Mouse (Mus musculus): ENCODE measurements around the gene Mylk4. TPM values are rescaled to one million over a fixed set of nuclear protein-coding genes. Genes with fewer than 3 reads are reported as not detected.

The Mylk4 gene
- polyA plus RNA-seq, 1 experiment from 2014 or later: not detected

- Histone ChIP-seq H3K36me3 (replicated peaks) (peaks cover 84% of the 10 kb centered on the region), H3K4me3 (no peak overlapping the region)
These were observed 35.5 kb upstream of the Mylk4 start for GRCm38 (mm10) chr13:32819241-32819640.

GRCm38 (mm10) chr13:32807624-32808023, 23.9 kb upstream of the Mylk4 start:
- no peak for DNase-seq (ENCODE audit: extremely low spot score, low spot score)
- Histone ChIP-seq H3K4me1 (peaks cover 27% of the 10 kb centered on the region), H3K4me3 (no peak overlapping the region), H3K36me3 (replicated peaks) (peaks cover 46% of the 10 kb centered on the region), H3K27me3 (ENCODE audit: poor library complexity, severe bottlenecking) (no peaks in the 10 kb centered on the region), H3K27ac (no peak overlapping the region), H3K9me3 (no peaks in the 10 kb centered on the region)
- WGBS: 72% methylated on average over 3 of the region's 3 CpGs

More at GRCm38 (mm10) chr13:32819241-32819640, 35.5 kb upstream of the Mylk4 start:
- 94% methylated on average over 3 of the region's 3 CpGs for WGBS
- no peak for DNase-seq (ENCODE audit: extremely low spot score, low spot score)
- Histone ChIP-seq H3K4me1 (no peaks in the 10 kb centered on the region), H3K27ac (no peak overlapping the region), H3K9me3 (no peaks in the 10 kb centered on the region), H3K27me3 (ENCODE audit: poor library complexity, severe bottlenecking) (no peaks in the 10 kb centered on the region)

GRCm38 (mm10) chr13:32806820-32807219, 23.1 kb upstream of the Mylk4 start:
- Histone ChIP-seq H3K4me1 (peaks cover 34% of the 10 kb centered on the region), H3K4me3 (no peak overlapping the region), H3K9me3 (no peaks in the 10 kb centered on the region), H3K27me3 (ENCODE audit: poor library complexity, severe bottlenecking) (no peaks in the 10 kb centered on the region), H3K27ac (no peak overlapping the region), H3K36me3 (replicated peaks) (peaks cover 44% of the 10 kb centered on the region)
- 91% methylated on average over 7 of the region's 7 CpGs for WGBS
- DNase-seq (ENCODE audit: extremely low spot score, low spot score): no peak

DNA sequence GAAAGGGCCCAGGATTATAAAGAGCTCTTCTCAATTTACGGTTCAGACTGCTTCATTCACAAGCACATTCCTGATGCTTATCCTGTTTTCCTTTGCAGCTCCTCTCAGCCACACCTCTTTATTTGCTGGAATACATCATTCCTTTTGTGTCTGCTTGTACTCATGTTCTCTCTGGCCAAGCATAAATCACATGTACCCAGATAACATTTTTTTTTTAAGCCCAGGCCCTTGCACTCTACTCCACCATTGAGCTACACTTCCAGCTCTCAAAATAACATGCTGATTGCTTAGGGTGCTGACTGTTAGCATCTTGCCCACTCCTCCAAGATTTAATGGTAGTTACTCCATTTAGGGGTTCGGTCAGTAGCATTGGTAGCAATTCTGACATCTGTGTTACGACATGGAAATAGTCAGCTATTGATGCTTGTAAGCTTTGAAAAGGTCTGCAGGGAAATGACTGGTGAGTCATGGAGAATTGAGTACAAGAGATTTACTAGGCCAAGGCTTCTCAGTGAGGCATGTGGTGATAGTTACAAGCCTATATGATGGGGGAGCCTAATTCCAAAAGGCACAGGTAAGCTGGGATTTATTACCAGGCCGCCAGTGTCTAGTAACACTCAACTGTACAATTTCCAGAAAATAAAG, 20.1 kb upstream of the Mylk4 start:
- Histone ChIP-seq H3K27ac (no peak overlapping the region), H3K4me3 (peak overlapping the region; percentile 73), H3K27me3 (ENCODE audit: poor library complexity, severe bottlenecking) (no peaks in the 10 kb centered on the region), H3K4me1 (peaks cover 40% of the 10 kb centered on the region), H3K36me3 (replicated peaks) (peaks cover 32% of the 10 kb centered on the region), H3K9me3 (no peaks in the 10 kb centered on the region)
- WGBS: 81% methylated on average over 4 of the region's 4 CpGs
- no peak for DNase-seq (ENCODE audit: extremely low spot score, low spot score)

DNA sequence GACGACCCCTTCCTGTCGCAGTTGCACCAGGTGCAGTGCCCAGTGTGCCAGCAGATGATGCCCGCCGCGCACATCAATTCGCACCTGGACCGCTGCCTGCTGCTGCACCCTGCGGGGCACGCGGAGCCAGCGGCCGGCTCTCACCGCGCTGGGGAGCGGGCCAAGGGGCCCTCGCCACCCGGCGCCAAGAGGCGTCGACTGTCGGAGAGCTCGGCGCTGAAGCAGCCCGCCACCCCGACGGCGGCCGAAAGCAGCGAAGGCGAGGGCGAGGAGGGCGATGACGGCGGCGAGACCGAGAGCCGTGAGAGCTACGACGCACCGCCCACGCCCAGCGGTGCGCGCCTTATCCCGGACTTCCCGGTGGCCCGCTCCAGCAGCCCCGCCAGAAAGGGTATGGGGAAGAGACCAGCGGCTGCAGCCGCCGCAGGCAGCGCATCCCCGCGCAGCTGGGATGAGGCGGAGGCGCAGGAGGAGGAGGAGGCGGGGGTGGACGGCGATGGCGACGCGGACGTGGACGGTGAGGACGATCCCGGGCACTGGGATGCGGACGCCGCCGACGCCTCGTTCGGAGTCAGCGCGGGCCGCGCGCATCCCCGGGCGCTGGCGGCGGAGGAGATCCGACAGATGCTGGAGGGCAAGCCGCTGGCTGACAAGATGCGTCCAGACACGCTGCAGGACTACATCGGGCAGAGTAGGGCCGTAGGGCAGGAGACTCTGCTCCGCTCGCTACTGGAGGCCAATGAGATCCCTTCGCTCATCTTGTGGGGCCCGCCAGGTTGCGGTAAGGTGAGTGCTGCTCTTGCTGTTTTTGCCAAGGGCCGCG, 18.7 kb upstream of the Mylk4 start, which contains the start of gene D930007J09Rik:
TSS of gene D930007J09Rik (minus strand) at position 591 of the 823 bp plus-strand sequence.
- peak within 1 kb of the TSS; percentile 73 for H3K4me3 ChIP-seq
- peak; percentile 51 for DNase-seq (ENCODE audit: extremely low spot score, low spot score)
- H3K4me1 ChIP-seq: peaks cover 36% of the 10 kb centered on the region
- H3K36me3 ChIP-seq (replicated peaks): peaks cover 19% of the 10 kb centered on the region
- WGBS: under 1% methylated on average over 91 of the region's 95 CpGs
- H3K27ac ChIP-seq: peak within 1 kb of the TSS; percentile 91
- no peaks in the 10 kb centered on the region for H3K9me3 ChIP-seq
- no peaks in the 10 kb centered on the region for H3K27me3 ChIP-seq (ENCODE audit: poor library complexity, severe bottlenecking)

GRCm38 (mm10) chr13:32801693-32802221, 18.0 kb upstream of the Mylk4 start, which contains the start of gene Wrnip1:
Gene Wrnip1 (plus strand): TSS chr13:32802038.
- Histone ChIP-seq H3K27ac (peak within 1 kb of the TSS; percentile 91), H3K27me3 (ENCODE audit: poor library complexity, severe bottlenecking) (no peaks in the 10 kb centered on the region), H3K4me1 (peaks cover 36% of the 10 kb centered on the region), H3K4me3 (peak within 1 kb of the TSS; percentile 73), H3K9me3 (no peaks in the 10 kb centered on the region), H3K36me3 (replicated peaks) (peaks cover 11% of the 10 kb centered on the region)
- under 1% methylated on average over 51 of the region's 51 CpGs for WGBS
- DNase-seq (ENCODE audit: extremely low spot score, low spot score): peak; percentile 98

DNA sequence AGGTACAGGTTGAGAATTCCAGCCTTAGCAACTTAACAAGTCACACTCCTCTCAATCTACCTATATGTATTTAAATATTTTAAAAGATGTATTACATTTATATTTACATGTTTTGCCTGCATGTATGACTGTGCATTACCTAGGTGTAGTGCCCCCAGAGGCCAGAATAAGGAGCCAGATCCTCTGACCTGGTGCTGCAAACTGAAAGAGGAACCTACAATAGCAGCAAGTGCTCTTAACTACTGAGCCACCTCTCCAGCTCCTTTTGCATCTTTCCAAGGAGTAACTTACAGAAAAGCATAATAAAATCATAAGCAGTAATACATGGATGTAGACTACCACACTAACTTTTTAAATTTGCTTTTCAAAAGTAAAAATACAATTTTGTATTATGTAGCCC, 17.1 kb upstream of the Mylk4 start:
- no peak for DNase-seq (ENCODE audit: extremely low spot score, low spot score)
- Histone ChIP-seq H3K9me3 (no peaks in the 10 kb centered on the region), H3K27ac (no peak overlapping the region), H3K4me3 (peak overlapping the region; percentile 73), H3K27me3 (ENCODE audit: poor library complexity, severe bottlenecking) (no peaks in the 10 kb centered on the region), H3K36me3 (replicated peaks) (peaks cover 2% of the 10 kb centered on the region), H3K4me1 (peaks cover 36% of the 10 kb centered on the region)

DNA sequence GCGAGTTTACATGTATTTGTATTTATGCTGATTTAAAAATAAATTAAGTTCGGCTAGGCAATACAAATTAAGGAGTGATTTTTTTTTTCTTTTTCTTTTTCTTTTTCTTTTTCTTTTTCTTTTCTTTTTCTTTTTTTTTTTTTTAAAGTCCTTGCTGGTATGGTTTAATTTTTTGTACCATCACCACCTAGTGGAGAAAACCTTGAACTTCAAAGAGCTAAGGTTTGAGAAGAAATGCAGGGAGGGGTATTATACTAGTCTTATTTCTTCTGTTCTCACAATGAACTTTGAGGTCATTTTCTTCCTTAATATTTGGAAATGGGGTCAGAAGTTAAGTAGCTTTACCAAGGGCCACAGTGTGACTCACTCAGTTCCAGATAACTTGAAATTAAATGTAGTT, 15.4 kb upstream of the Mylk4 start:
- no peak for DNase-seq (ENCODE audit: extremely low spot score, low spot score)
- Histone ChIP-seq H3K4me3 (no peak overlapping the region), H3K27me3 (ENCODE audit: poor library complexity, severe bottlenecking) (no peaks in the 10 kb centered on the region), H3K4me1 (peaks cover 28% of the 10 kb centered on the region), H3K36me3 (replicated peaks) (no peaks in the 10 kb centered on the region; the same call in 1 of the 2 replicates), H3K9me3 (no peaks in the 10 kb centered on the region), H3K27ac (no peak overlapping the region)
- 84% methylated on average over 2 of the region's 2 CpGs for WGBS

- Histone ChIP-seq H3K27me3 (ENCODE audit: poor library complexity, severe bottlenecking) (no peaks in the 10 kb centered on the region), H3K9me3 (no peaks in the 10 kb centered on the region), H3K27ac (no peak overlapping the region), H3K36me3 (replicated peaks) (no peaks in the 10 kb centered on the region), H3K4me1 (peaks cover 8% of the 10 kb centered on the region), H3K4me3 (no peak overlapping the region)
- 93% methylated on average over 1 of the region's 1 CpGs for WGBS
- DNase-seq (ENCODE audit: extremely low spot score, low spot score): no peak
These were observed 13.3 kb upstream of the Mylk4 start for GRCm38 (mm10) chr13:32797085-32797484.

GRCm38 (mm10) chr13:32795166-32795565, 11.4 kb upstream of the Mylk4 start:
- Histone ChIP-seq H3K9me3 (no peaks in the 10 kb centered on the region), H3K27ac (no peak overlapping the region), H3K27me3 (ENCODE audit: poor library complexity, severe bottlenecking) (no peaks in the 10 kb centered on the region), H3K4me1 (no peaks in the 10 kb centered on the region), H3K36me3 (replicated peaks) (no peaks in the 10 kb centered on the region), H3K4me3 (no peak overlapping the region)
- no peak for DNase-seq (ENCODE audit: extremely low spot score, low spot score)
- 87% methylated on average over 5 of the region's 5 CpGs for WGBS

DNA sequence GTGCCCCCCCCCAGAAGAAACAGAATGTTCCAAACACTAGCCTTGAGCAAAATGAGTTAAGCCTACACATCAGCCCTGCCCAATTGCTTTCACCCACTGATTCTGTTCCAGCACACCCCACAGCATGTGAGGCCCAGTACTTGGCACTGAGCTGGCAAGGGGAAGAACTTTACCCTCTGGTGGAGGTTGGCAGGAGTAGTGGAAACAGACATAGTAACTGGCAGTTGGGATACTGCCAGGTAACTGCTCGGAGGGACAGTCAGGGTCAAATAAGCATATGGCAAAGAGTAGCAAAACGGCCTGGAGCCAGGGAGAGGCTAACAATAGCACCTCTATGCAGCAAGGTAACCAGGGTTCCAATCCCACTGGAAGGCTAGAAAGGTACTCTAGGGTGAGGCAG, 10.9 kb upstream of the Mylk4 start:
- H3K4me3 ChIP-seq: no peak overlapping the region
- no peaks in the 10 kb centered on the region for H3K27me3 ChIP-seq (ENCODE audit: poor library complexity, severe bottlenecking)
- no peaks in the 10 kb centered on the region for H3K36me3 ChIP-seq (replicated peaks)
- 81% methylated on average over 2 of the region's 2 CpGs for WGBS
- no peaks in the 10 kb centered on the region for H3K9me3 ChIP-seq
- no peaks in the 10 kb centered on the region for H3K4me1 ChIP-seq
- no peak overlapping the region for H3K27ac ChIP-seq
- DNase-seq (ENCODE audit: extremely low spot score, low spot score): no peak

- H3K4me3 ChIP-seq: no peak overlapping the region
- H3K27ac ChIP-seq: no peak overlapping the region
- DNase-seq (ENCODE audit: extremely low spot score, low spot score): no peak
- no peaks in the 10 kb centered on the region for H3K4me1 ChIP-seq
- H3K9me3 ChIP-seq: no peaks in the 10 kb centered on the region
- no peaks in the 10 kb centered on the region for H3K27me3 ChIP-seq (ENCODE audit: poor library complexity, severe bottlenecking)
- 84% methylated on average over 4 of the region's 4 CpGs for WGBS
- H3K36me3 ChIP-seq (replicated peaks): no peaks in the 10 kb centered on the region
These were observed 6.0 kb upstream of the Mylk4 start for GRCm38 (mm10) chr13:32789781-32790180.

DNA sequence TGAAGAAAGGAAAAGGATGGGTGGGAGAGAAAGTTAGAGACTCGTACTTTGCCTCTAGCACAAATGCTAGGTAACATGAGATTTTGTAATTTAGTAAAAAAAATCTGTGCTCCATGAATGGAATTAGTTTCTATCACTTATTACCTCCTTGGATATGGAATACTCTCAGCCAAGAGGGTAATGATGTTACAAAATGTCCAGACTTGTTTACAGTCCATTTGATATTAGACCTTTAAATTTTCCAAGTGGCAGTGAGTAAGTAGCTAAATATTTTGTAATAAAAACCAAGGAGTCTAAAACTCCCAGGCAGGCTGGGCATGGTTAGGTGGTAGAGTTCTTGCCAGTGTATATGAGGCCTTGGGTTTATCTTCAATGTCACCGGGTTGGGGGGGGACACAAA, 3.8 kb upstream of the Mylk4 start:
- Histone ChIP-seq H3K27ac (no peak overlapping the region), H3K36me3 (replicated peaks) (no peaks in the 10 kb centered on the region), H3K9me3 (no peaks in the 10 kb centered on the region), H3K27me3 (ENCODE audit: poor library complexity, severe bottlenecking) (no peaks in the 10 kb centered on the region), H3K4me3 (no peak overlapping the region), H3K4me1 (no peaks in the 10 kb centered on the region)
- no peak for DNase-seq (ENCODE audit: extremely low spot score, low spot score)
- WGBS: 80% methylated on average over 2 of the region's 2 CpGs
